Mouse (Mus musculus): Measurements from ENCODE around the gene Jmjd1c.

DNA sequence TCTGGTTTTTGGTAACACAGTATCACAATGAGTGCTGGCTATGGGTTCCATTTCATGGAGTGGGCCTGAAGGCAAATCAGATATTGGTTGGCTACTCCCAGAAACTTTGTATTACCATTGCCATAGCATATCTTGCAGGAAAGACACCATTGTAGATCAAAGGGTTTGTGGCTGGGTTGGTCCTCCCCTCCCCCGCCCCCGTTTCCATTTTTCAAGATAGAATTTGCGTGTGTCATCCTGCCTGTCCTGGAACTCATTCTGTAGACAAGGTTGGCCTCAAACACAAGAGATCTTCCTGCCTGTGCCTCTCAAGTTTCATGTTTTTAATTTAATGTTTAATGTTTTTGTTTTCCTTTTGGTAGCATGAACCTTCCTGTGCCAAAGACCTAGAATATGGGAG, 98.1 kb downstream of the Jmjd1c start:
- TF ChIP-seq POLR2A (IDR thresholded peaks at IDR 0.05; ENCODE audit: control insufficient read depth, extremely low read depth, insufficient read depth, low read length, poor library complexity): no peak
- TF ChIP-seq CTCF (IDR thresholded peaks at IDR 0.05; ENCODE audit: borderline replicate concordance, control insufficient read depth, extremely low read depth, insufficient read depth, low read length, poor library complexity): no peak

Data from thymus, adult 2 months (tissue).